Mouse (Mus musculus): ENCODE data around the gene Cyb5rl.
A peak's percentile ranks its signal among the peaks of the same experiment; 100 is the strongest.

The Cyb5rl gene

GRCm38 (mm10) chr4:107066252-107067124 lies at the start of gene Cyb5rl, which contains the start of gene Mrpl37:
TSS of gene Cyb5rl (plus strand) at chr4:107066988.
TSS of gene Mrpl37 (minus strand) at chr4:107066868.
- peak; percentile 98 for DNase-seq (ENCODE audit: low spot score)

- DNase-seq (ENCODE audit: low spot score), result no peak
Measured at GRCm38 (mm10) chr4:107017257-107017656, 49.5 kb upstream of the Cyb5rl start.

GRCm38 (mm10) chr4:107018521-107018920 lies 48.3 kb upstream of the Cyb5rl start:
- DNase-seq (ENCODE audit: low spot score), result no peak

GRCm38 (mm10) chr4:107019027-107019426 lies 47.8 kb upstream of the Cyb5rl start:
- DNase-seq (ENCODE audit: low spot score), result no peak

GRCm38 (mm10) chr4:107020287-107021000 lies 46.3 kb upstream of the Cyb5rl start:
- DNase-seq (ENCODE audit: low spot score), result no peak

- DNase-seq (ENCODE audit: low spot score), result no peak
Measured at GRCm38 (mm10) chr4:107021464-107021863, 45.3 kb upstream of the Cyb5rl start.

- DNase-seq (ENCODE audit: low spot score), result no peak
Measured at GRCm38 (mm10) chr4:107024899-107025298, 41.9 kb upstream of the Cyb5rl start.

GRCm38 (mm10) chr4:107025369-107025768 lies 41.4 kb upstream of the Cyb5rl start:
- no peak for DNase-seq (ENCODE audit: low spot score)

- no peak for DNase-seq (ENCODE audit: low spot score)
Measured at GRCm38 (mm10) chr4:107026451-107026850, 40.3 kb upstream of the Cyb5rl start.

GRCm38 (mm10) chr4:107035689-107036088 lies 31.1 kb upstream of the Cyb5rl start:
- DNase-seq (ENCODE audit: low spot score), result no peak

- no peak for DNase-seq (ENCODE audit: low spot score)
Measured at GRCm38 (mm10) chr4:107036985-107037384, 29.8 kb upstream of the Cyb5rl start.

- no peak for DNase-seq (ENCODE audit: low spot score)
Measured at GRCm38 (mm10) chr4:107038303-107038702, 28.5 kb upstream of the Cyb5rl start.

- DNase-seq (ENCODE audit: low spot score), result no peak
Measured at GRCm38 (mm10) chr4:107039270-107039669, 27.5 kb upstream of the Cyb5rl start.

- no peak for DNase-seq (ENCODE audit: low spot score)
Measured at GRCm38 (mm10) chr4:107042304-107042703, 24.5 kb upstream of the Cyb5rl start.

GRCm38 (mm10) chr4:107045188-107045587 lies 21.6 kb upstream of the Cyb5rl start:
- DNase-seq (ENCODE audit: low spot score), result no peak

GRCm38 (mm10) chr4:107047806-107048205 lies 19.0 kb upstream of the Cyb5rl start:
- DNase-seq (ENCODE audit: low spot score), result no peak

GRCm38 (mm10) chr4:107048568-107049162 lies 18.1 kb upstream of the Cyb5rl start:
- DNase-seq (ENCODE audit: low spot score), result no peak

- no peak for DNase-seq (ENCODE audit: low spot score)
Measured at GRCm38 (mm10) chr4:107051889-107052288, 14.9 kb upstream of the Cyb5rl start.

GRCm38 (mm10) chr4:107052962-107053553 lies 13.7 kb upstream of the Cyb5rl start:
- no peak for DNase-seq (ENCODE audit: low spot score)

- DNase-seq (ENCODE audit: low spot score), result no peak
Measured at GRCm38 (mm10) chr4:107056088-107056487, 10.7 kb upstream of the Cyb5rl start.

GRCm38 (mm10) chr4:107058346-107058745 lies 8.4 kb upstream of the Cyb5rl start:
- no peak for DNase-seq (ENCODE audit: low spot score)

- no peak for DNase-seq (ENCODE audit: low spot score)
Measured at GRCm38 (mm10) chr4:107058781-107059180, 8.0 kb upstream of the Cyb5rl start.

Measured in c-Kit-positive CD71-positive TER-119-positive erythroid progenitor cells, embryonic 14.5 days (primary cell).